Mouse (Mus musculus) regulatory T cell (primary cell): ENCODE data around the gene Fgfr2.

ENCODE experiments used
- in situ Hi-C: fragments of 300-600 bp; cut with MboI, MseI; formaldehyde crosslinking; loops from one replicate; pipeline ENCODE4 v1.15.1; 2025; ENCODE audit warnings: high pct_unique_total_duplicates

Fgfr2 gene

DNA sequence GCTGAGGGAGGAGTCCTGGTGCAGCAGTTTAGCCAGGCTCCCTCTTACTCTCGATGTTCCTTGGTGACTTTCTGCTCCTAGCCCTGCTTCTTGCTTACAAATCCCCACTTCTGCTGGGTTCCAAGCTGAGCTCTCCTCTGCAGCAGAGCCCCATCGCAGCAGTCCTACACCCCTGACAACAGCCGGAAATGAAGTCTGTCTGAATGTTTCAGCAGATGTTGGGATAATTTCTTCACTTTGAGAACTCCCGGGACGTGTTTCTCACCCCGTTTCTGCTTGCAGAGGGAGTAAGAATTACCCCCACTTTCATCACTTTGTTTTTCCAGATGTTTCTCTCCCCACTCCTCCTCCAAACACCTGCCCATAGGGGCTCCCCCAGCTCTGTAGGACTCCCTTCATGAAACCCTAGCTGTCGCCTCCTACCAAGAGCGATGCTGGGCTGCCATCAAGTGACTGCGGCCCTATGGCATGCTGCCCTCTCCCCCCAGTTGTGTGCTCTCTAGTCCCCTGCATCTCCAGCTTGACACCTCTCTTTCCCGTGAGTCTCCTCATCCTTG is 873.5 kb downstream of the Fgfr2 start:
- in situ Hi-C loops, result no loop called here

DNA sequence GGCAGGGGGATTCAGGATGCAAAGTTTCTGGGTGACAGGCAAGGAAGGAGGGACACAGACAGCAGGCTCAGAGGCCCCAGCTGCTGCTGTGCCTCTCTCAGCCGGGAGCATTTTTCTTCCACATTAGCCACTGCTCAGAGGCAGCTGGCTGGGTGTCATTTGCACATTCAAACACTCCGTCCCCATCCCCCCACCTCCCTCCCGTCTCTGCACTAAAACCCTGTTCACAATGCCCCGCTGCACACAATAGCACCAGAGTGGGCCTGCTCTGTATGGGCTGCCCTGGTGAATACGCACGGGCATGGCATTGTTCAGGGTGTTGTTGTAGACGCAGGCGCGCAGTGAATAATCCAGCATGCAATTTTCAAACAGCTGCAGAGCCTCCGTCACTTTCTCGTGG is 875.6 kb downstream of the Fgfr2 start:
- in situ Hi-C loops, result no loop called here

DNA sequence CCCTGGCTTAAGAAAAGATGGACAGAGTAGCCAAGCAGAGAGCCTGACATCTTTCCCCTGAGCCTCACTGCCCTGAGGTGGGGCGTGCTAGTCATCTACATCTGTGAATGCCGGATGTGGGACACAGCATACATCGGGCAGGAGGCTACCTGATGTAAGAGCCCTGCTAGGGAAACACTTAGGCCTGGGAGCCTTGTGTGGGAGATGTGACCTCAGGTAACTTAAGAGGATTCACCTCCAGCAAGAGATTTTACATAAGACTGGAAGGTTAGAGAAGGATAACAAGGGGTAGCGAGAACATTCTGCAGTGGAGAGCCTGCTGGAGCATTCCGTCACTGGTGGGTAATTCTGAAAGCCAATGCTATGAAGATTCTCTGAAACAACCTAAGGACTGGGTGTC is 876.1 kb downstream of the Fgfr2 start:
- in situ Hi-C loops, result no loop called here

DNA sequence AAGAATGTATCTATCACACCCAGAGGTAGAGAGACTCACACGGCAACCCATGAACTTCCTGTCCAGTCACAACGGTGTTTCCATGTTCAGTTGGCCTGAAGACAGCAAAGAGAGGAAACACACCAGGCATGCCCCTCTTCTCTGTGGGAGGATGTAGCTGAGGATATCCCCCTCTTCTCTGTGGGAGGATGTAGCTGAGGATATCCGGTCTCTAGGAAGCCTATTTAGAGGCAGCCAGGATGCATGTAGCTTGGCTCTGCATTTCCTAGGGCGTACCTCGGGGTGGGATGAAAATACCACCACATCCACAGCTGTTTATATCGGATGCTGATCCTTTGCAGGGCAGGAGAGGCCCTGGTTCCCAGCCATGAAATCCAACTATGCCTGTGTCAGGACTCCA is 877.4 kb downstream of the Fgfr2 start:
- in situ Hi-C loops, result no loop called here

DNA sequence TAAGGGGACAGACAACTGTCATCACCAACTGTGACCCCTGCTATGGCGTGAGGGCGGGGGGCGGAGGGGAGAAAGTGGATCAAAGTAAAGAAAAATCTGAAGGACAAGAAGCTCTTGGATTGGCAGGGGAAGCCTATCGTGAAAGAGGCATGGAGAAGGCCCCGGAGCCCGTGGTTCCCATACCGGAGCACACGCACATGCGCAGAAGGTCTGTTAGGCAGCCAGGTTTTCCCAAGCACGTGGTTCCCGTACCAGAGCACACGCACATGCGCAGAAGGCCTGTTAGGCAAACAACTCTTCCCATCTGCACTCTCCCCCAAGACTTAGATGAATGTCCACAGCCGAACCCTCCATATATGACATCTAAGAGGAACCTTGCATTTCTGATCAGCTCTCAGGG is 878.5 kb downstream of the Fgfr2 start:
- in situ Hi-C loops, result no loop called here

DNA sequence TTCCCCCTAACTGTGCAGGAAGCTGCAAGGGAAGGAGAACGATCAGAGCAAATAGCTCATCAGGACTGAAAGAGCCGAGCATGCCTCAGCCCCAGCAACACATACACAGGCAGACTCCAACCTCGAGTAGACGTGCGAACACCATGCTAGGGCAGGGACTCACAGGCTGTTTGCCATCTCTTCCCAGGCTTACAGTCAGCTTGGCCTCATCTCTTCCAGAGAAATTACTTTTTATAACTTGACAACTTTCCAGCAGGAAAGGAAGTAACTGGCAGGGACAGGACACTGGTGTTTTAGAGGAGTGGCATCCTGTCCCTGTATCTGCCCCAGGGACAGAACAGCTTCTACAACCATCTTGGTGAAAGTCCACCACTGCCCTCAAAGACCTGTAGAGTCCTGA is 879.9 kb downstream of the Fgfr2 start:
- in situ Hi-C loops, result no loop called here

DNA sequence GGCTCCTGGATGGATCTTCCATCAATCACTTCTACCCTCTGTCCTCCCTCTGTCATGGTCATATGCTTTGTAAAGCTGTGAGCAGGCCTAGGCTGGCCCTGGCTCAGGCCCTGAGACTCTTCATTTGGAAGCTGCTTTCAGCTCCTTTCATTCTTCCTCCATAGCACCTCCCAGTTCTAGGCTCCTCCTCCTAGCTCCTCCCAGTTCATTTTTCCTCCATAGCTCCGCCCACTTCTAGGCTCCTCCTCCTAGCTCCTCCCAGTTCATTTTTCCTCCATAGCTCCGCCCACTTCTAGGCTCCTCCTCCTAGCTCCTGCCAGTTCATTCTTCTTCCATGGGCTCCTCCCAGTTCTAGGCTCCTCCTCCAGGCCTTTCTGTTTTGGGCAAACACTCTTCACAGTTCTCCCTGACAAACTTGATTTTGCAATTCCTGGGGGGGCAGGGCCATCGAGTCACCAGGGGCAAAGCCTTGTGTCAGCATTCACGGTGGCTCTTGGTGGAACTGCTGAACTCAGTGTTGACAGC is 880.5 kb downstream of the Fgfr2 start:
- in situ Hi-C loops, result no loop called here

DNA sequence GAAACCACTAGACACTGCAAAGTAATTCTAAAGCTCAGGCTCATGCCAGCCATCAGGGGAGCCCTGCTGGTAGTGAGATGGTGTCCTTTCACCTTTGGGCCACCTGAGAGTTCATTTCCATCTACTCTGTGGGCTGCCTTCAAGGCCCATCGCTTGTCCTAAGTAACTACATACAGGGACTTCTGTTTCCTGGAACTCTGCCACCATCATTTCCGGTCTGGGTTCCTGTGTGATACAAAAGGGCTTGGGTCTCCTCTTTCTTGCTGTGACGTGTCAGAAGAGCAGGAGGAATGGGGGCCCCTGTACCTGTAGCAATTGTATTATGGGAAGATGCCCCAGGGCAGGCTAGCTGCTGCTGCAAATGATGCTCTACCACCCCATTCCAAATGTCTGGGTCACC is 884.2 kb downstream of the Fgfr2 start:
- in situ Hi-C loops, result no loop called here

DNA sequence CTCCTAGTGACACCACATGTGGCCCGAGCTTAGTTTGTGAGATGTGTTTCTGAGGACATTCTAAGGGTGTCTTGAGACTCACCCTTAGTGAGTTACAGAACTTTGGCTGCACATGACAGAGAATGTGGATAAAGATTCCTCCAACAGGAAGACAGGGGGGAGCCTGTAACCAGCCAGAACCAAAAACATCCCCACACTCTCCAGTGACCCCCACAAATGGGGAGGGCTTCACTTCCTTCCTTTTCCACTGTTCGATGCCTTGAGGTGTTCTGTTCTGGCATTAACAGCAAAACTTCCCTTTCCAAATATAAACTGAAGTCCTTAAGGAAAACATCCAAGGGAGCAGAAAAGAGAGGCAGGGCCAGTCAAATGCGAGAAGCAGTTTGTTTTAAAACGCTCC is 886.0 kb downstream of the Fgfr2 start:
- in situ Hi-C loops, result no loop called here

DNA sequence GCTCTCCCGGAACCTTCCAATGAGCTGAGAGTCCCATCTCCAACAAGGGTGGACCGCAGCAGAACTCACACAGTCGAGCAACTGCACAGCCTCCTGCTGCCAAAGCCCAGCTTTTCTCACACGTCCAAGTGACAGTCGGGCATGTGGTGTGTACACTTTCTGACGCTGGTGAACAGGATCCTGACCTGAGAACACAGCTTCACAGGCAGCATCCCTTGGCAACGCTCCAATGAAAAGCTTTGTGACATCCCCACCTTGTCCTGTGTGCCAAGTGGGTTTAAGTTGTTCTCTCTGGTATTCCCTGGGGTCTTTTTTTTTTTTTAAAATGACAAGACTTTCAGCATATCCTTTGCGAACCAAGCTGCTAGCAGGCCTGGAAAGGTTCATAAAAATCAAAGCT is 886.4 kb downstream of the Fgfr2 start:
- in situ Hi-C loops, result no loop called here

DNA sequence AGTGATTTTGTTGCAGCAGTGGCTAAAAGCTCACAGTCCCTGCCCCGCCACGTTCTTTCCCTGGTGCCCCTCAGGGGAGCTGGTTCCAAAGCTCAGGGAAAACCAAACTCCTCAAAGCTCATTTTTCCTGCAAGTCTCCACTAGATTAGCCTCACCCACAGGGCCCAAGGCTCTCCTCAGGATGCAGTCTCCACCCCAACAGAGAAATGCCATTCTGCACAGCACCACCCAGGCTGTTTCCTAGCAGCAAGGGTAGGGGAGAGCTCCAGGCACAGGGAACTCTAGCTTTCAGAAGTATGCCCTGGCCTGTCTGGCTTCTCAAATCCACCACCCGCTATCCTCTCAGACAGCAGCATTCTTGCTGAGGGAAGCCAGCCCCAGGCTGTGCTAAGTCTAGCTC is 888.9 kb downstream of the Fgfr2 start:
- in situ Hi-C loops, result loop anchor here (5.0 kb wide), 2 partner anchors 38 to 308 kb away; no protein-coding TSS in a partner anchor

DNA sequence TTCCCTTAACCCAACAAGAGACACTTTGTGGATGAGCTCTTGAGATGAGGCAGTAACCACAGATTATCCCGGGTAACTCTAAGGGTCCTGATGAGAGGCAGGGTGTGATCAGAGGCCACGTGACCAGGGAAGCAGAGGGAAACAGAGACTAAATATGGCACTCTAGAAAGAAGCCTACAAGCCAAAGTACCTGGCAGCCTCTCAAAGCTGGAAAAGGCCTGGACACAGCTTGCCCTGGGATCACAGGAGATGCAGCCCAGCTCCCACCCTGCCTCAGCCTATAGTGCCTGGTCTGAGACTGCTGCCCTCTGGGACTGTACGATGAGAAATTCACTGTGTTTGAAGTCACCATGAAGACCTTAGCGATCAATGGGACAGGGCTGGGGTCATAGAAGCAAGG is 889.4 kb downstream of the Fgfr2 start:
- in situ Hi-C loops, result loop anchor here (5.0 kb wide), 2 partner anchors 39 to 309 kb away; no protein-coding TSS in a partner anchor

DNA sequence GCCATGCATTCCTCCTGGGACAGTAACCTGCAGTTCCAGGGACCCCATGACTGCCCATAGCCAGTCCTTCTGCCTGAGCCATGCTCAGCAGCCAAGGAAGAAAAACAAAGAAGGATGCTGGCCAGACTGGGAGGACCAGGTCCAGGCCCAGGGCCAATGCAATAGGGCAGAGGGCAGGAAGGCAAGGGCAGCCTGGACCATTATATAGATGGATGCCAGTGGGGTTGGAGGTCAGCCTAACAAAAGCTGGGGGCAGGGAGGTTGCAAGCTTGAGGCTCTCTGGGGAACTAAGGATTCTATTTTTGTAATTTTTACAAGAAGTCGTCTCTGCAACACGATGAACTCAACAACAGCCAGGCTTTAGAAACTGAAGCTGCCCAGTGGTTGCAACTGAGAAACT is 890.2 kb downstream of the Fgfr2 start:
- in situ Hi-C loops, result loop anchor here (5.0 kb wide), 2 partner anchors 39 to 309 kb away; no protein-coding TSS in a partner anchor

DNA sequence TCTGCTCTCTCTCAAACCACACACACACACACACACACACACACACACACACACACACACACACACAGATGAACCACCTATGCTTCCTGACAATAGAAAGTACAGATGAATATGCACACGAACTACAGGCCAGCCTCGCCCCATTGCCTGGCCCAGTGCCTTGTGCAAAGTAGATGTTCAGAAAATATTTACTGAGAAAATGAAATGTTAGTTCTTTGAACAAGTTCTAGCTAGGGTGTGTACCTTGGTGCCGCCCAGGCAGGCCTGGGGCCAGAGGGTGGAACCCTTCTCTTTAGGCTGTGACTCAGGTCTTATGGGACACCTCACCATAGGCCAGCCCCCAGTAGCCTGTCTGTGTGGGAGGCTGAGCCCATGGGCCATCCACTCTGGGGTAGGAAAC is 891.7 kb downstream of the Fgfr2 start:
- in situ Hi-C loops, result loop anchor here (5.0 kb wide), 2 partner anchors 41 to 311 kb away; no protein-coding TSS in a partner anchor

DNA sequence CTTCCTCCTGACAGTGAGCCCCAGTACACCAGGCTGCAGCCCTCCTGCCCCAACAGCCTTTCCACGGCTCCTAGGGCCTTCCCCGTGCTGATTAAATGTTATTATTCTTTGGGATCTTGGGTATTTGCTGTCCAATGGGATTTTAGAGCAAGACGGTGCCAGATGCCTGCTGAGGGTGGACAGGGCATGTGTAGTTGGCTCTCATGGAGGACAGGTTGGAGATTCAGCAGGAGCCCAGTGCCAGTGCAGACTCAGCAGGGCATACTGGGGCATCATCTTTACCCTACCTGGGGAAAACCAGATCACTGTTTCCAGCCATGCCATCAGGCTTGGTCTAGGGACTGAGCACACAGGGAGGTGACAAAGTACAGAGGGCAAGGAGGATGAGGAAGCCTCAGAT is 892.2 kb downstream of the Fgfr2 start:
- in situ Hi-C loops, result loop anchor here (5.0 kb wide), 2 partner anchors 41 to 311 kb away; no protein-coding TSS in a partner anchor

DNA sequence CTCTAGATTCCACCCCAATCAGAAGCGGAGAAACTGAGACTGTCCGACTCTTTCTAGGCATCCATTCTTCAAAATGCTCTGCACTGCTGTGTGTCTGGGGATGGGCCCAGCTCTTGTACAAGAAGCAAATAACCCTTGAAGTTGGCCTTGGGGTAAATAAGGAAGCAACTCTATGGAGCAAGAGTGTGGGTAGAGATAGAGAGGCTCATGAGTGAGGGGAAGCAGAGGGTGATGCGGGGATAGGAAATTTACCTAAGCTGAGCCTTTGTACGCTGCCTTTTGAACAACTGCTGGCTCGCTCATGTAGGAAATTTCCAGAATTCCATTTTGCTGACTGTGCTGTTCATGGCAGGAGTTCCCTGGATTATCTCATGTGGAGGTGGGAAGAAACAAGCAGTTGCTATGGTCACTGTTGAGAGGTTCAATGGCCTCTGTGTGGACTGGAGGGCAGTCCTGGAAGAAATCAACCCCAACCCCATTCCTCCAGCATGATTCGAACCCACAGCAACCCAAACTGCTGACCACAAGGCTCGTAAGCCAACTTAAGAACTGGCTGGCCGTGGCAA is 896.0 kb downstream of the Fgfr2 start:
- in situ Hi-C loops, result loop anchor here (5.0 kb wide), 1 partner anchor 245 kb away; no protein-coding TSS in a partner anchor

DNA sequence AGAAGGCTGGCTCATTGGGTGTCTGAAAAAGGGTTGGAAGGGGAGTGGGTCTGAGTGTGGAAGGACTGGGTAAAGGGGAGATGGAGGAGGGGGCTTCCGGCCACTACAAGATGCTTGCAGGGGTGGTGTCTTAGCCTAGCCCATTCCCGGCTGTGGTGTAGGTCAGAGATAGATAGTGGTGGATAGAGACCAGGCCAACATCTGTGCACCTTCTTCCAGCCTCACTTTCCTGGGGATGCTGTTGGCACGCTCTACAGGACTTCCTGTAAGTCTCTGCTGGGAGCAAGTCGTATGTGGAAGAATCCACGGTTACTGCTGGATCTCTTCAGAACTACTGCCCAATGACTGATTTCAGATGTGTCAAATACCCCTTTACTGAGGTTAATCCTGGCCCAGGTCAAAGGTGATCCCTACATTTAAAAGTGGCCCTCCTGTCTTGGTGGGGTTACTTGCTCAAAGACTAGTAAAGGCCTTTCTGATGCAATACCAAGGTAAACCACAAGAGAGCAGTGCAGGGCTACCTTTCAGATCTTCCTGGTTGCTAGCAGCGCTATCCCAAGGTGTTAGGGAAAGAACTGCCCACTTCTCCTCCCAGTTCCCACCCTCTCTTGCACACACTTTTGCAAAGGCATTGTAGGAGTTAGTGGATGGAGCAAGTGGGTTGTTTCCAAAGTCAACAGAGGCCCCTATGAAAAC is 896.6 kb downstream of the Fgfr2 start:
- in situ Hi-C loops, result loop anchor here (5.0 kb wide), 1 partner anchor 246 kb away; no protein-coding TSS in a partner anchor

DNA sequence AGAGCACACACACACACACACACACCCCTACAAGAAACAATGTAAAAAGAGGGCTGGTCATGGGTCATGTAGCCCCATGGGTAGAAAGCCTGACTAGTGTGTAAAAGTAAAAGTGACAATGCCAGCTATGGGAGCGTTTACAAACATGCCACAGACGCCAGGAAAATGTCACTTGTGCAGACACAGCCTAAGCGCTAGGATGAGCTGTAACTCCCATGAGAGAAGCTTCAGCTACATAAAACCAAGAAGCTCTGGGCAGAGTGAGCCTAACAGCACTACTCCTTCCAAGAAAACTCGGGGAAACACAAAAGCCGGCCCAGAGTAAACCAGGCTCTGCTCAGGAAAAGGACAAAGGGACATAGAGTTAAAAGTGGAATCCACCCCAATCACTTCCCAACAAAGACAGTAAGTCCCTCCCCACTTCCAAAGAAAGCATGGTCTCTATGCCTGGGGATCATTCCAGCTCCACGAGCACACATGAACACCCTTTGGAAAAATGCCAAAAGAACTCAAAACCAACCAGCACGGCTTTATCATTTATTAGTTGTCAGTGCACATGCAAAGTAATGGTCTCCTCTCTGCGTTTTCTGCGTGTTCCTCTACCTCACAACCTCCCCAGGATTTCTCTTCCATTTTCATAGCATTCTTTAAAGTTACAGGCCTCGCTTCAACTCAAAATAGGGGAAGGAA is 899.6 kb downstream of the Fgfr2 start:
- in situ Hi-C loops, result no loop called here

DNA sequence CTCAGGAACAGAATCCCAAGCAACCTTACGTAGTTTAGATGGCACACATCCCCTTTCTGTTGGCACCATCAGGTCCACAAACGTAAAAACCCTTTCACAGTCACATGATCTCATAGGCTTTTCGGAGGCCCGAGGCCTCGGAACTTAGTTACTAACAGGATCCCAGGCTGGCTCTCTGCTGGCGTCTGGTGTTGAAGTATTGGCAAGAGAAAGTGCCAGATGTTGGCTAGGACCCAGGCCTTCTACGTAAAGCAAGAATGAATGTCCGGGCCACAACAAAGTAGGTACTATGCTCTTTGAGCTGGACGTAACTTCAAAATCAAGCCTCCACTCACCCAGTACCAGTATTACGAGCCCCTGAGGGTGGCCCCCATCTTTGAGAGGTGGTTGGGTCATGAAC is 909.1 kb downstream of the Fgfr2 start:
- in situ Hi-C loops, result loop anchor here (5.0 kb wide), 1 partner anchor 317 kb away; no protein-coding TSS in a partner anchor

DNA sequence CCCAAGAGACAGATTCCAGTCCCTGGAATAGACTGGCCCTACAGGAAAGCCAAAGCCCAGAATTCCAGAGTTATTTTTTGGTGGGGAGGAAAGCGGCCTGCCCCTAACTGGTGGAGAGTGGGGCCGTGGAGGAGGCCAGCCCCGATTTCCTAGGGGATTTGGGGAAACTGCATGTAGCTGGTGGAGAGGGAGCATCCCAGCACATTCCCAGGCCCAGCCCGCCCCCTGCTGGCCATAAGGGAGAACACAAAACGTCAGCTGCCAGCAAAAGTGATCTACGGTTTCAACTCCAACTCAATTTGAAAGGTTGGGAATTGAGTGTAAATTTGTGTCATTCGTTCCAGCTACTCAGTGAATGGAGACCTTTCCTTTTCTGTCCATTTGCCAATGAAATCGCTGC is 909.7 kb downstream of the Fgfr2 start:
- in situ Hi-C loops, result loop anchor here (5.0 kb wide), 1 partner anchor 316 kb away; no protein-coding TSS in a partner anchor

DNA sequence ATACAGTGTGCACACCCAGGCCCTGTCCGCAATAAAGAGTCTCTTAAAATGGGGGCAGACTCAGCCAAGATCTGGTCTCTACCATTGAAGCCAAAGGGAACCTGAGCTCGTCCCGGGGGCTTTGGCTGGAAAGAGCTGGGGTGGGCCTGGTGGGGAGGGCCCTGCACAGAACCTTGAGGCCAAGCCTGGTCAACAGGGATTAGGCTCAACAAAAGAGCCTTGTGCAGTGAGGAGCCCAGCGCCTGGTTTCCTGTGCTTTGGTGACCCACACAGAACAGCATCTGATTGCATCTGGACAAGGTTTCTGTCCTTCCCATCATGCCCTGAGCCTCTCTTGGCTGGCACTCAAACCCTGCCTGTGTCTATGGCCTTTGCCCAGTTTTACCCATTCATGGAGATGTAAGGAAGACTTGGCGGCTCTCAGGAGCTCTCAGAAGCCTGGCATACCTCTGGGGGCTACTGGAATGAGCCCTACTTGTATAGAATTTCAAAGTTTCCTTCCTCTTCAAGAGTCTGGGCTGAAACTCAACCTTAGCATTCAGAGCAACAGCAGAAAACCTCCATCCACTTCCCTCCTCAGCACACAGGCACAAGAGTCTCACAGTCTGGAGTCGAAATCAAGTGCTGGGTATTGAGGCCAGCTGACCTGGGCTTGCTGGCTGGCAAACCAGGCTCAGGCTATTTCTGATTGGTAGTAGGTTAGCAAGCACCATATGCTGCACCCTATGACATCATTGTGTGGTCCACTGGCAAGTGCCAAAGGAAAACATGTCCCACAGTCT is 911.0 kb downstream of the Fgfr2 start:
- in situ Hi-C loops, result loop anchor here (5.0 kb wide), 1 partner anchor 315 kb away; no protein-coding TSS in a partner anchor
